Comparison of ENCODE assay signal across 38 mouse cellular contexts in the genomic region with DNA sequence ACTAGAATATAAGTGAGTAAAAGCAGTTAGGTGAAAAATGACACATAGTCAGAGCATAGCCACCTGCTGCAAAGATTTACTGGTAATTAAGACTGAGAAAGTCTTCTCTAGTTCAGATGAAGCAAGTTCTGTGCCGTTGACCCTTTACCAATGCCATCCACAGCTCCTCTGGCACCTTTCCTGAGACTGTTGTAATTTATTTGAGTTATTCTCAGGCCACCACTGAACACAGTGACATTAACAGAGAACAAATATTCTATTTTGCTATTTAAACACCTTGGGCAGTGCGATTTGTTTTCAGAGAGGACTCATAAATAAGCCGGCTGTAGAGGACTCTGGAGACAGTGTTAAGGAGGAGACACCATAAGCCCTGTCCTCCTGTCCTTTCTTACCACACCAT. TPM values are rescaled to one million over a fixed set of nuclear protein-coding genes. Genes with fewer than 3 reads are reported as not detected.
"Had no signal": no experiment of that assay in that cellular context is flagged by ENCODE, and none has a peak within 500 bp of the region (broad histone marks: within the 10 kb centered on the region; RNA-seq: fewer than 3 reads in every experiment).

A gene (plus strand): TSS at position 301 of the 400 bp plus-strand sequence.

RNA-seq across cellular contexts. Expression of the gene that starts here (rescaled TPM):
- total RNA-seq: left cerebral cortex, adult 8-10 months; left cerebral cortex, postnatal 10 days; left cerebral cortex, postnatal 14 days; left cerebral cortex, postnatal 25 days; left cerebral cortex, postnatal 36 days; left cerebral cortex, postnatal 4 days; megakaryocyte progenitor cell, adult 5-6 weeks; megakaryocyte, adult 5-6 weeks; megakaryocyte-erythroid progenitor cell, adult 5-6 weeks; midbrain, postnatal 0 days; monocyte, adult 5-6 weeks had no signal
- polyA plus RNA-seq: limb, embryonic 10.5 days; limb, embryonic 11.5 days; limb, embryonic 12.5 days; limb, embryonic 13.5 days; limb, embryonic 14.5 days; limb, embryonic 15.5 days; liver, embryonic 11.5 days; liver, embryonic 12.5 days; liver, embryonic 13.5 days; liver, embryonic 14.5 days; liver, embryonic 15.5 days; liver, embryonic 16.5 days; lung, embryonic 14.5 days; lung, embryonic 15.5 days; lung, embryonic 16.5 days; lung, postnatal 0 days; macrophage; midbrain, embryonic 10.5 days; midbrain, embryonic 11.5 days; midbrain, embryonic 12.5 days; midbrain, embryonic 13.5 days; midbrain, embryonic 14.5 days; midbrain, embryonic 15.5 days; midbrain, embryonic 16.5 days; midbrain, postnatal 0 days; myocyte; neural tube, embryonic 11.5 days; neural tube, embryonic 12.5 days had no signal
